Comparison of ENCODE assay signal across 9 mouse cellular contexts in the genomic region with DNA sequence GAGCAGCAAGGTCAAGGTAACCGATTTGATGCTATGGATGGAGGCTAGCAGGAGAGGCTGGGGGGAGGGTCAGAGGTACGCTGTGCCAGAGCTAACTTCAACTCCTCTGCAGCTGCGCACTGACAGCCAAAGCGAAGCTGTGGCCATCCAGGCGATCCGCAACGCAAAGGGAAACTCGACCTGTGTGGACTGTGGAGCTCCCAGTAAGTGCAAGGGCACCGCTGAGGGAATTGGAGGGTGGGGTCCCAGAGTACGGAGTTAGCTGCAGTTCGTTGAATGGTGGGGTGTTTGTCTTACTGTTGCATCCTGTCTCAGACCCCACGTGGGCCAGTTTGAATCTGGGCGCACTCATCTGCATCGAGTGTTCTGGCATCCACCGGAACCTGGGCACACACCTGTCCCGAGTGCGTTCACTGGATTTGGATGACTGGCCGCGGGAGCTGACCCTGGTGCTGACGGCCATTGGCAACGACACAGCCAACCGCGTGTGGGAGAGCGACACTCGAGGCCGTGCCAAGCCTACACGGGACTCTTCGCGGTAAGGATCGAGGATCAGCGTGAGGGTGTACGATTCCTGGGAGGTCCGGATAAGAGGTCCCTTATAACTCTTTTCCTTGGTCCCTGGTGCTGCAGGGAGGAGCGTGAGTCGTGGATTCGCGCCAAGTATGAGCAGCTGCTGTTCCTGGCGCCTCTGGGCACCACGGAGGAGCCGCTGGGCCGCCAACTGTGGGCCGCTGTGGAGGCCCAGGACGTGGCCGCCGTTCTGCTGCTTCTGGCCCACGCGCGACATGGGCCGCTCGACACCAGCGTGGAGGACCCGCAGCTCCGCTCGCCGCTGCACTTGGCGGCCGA. TPM values are rescaled to one million over a fixed set of nuclear protein-coding genes. Genes with fewer than 3 reads are reported as not detected.
A peak's percentile ranks its signal among the peaks of the same experiment; 100 is the strongest.
DNase-seq lines count a peak whose midpoint lies in the region; ATAC-seq and TF ChIP-seq lines count a peak whose summit lies in the region.
"Had no signal": no experiment of that assay in that cellular context is flagged by ENCODE, and none has a peak within 500 bp of the region (broad histone marks: within the 10 kb centered on the region; RNA-seq: fewer than 3 reads in every experiment).

No protein-coding gene starts in this region.

- H3K36me3 ChIP-seq in stomach, postnatal 0 days (ENCODE audit: control insufficient read depth, insufficient read depth, low read length): no peaks in the 10 kb centered on the region; the same call in 1 of the 2 replicates

- peaks cover 5% of the 10 kb centered on the region; the same call in 1 of the 2 replicates for H3K27me3 ChIP-seq in stomach, postnatal 0 days (ENCODE audit: control insufficient read depth, insufficient read depth, low read length)
- H3K27me3 ChIP-seq: Patski had no signal

- no peak for TF ChIP-seq EP300 in stomach, postnatal 0 days (optimal IDR thresholded peaks at IDR 0.05)

- no peak for TF ChIP-seq CTCF in stomach, postnatal 0 days (IDR thresholded peaks at IDR 0.05; ENCODE audit: low read depth)

- H3K4me1 ChIP-seq in stomach, postnatal 0 days (replicated peaks; ENCODE audit: control insufficient read depth, insufficient read depth): 0 out of 2 replicates have a peak, but pooled peaks cover 7% of the 10 kb centered on the region

- H3K27ac ChIP-seq in stomach, postnatal 0 days (replicated peaks): no peak overlapping the region

- WGBS in stomach, postnatal 0 days: 12% methylated on average over 57 of the region's 57 CpGs

- H3K4me2 ChIP-seq in stomach, postnatal 0 days (replicated peaks; ENCODE audit: low read depth): peak overlapping the region; percentile 44

- H3K9me3 ChIP-seq in stomach, postnatal 0 days (ENCODE audit: control insufficient read depth, low read length): no peaks in the 10 kb centered on the region

- peak; percentile 8; the same call in 1 of the 2 replicates for ATAC-seq in stomach, postnatal 0 days (ENCODE audit: low FRiP score, low TSS enrichment)
- ATAC-seq in megakaryocyte progenitor cell, adult 5-6 weeks (replicated peaks; ENCODE audit: poor library complexity): no peak

- no peak overlapping the region for H3K9ac ChIP-seq in stomach, postnatal 0 days (ENCODE audit: low read length)

- H3K4me3 ChIP-seq in stomach, postnatal 0 days (ENCODE audit: low read depth, low read length): peak overlapping the region; percentile 24

- intact Hi-C loops in heart, postnatal 25 days (cut with DNase I): no loop called here
- intact Hi-C loops in gastrocnemius, postnatal 14 days (cut with DNase I; ENCODE audit: low total_unique reads): no loop called here

- peak; percentile 39 to 68 for DNase-seq in heart, adult 18-20 months
- no peak for DNase-seq in heart, postnatal 25 days (ENCODE audit: low spot score)
- DNase-seq in adrenal gland, postnatal 25 days: peak; percentile 67
- DNase-seq in gastrocnemius, postnatal 14 days: peak; percentile 70
- peak; percentile 58 to 80 for DNase-seq in kidney, adult 8-10 months
- DNase-seq in lung, postnatal 10 days: peak; percentile 75
- peak; percentile 77 for DNase-seq in stomach, postnatal 0 days (ENCODE audit: low spot score)

RNA-seq across cellular contexts. Expression of a gene that starts 15.7 kb away (rescaled TPM):
- total RNA-seq in heart, adult 18-20 months (2021): 1 to 10 TPM; 4.2 to 6.1 TPM
- 1 to 10 TPM; 5.9 to 7.3 TPM for total RNA-seq in heart, postnatal 25 days (2021)
- total RNA-seq in adrenal gland, postnatal 25 days (2021): 2.6 and 3.8 TPM in 2 replicates
- 1 to 10 TPM; 3.4 to 6.7 TPM for total RNA-seq in gastrocnemius, postnatal 14 days (2021)
- 0.04 and 0.08 TPM in 2 replicates for polyA plus RNA-seq in stomach, postnatal 0 days (2015; fragmentation: Nextera tagmentation; extraction: Ambion mirVana)
- total RNA-seq in megakaryocyte progenitor cell, adult 5-6 weeks (2015): 5.3 and 9.7 TPM in 2 replicates
- total RNA-seq in megakaryocyte progenitor cell, adult 5-6 weeks (2017): 37.4 and 41.4 TPM in 2 replicates

RNA-seq across cellular contexts. Expression of a gene that starts 20.7 kb away (rescaled TPM):
- 10 to 100 TPM; 44.7 to 47.4 TPM for total RNA-seq in heart, adult 18-20 months (2021)
- 10 to 100 TPM; 43.4 to 47.4 TPM for total RNA-seq in heart, postnatal 25 days (2021)
- 103 and 108 TPM in 2 replicates for total RNA-seq in adrenal gland, postnatal 25 days (2021)
- total RNA-seq in gastrocnemius, postnatal 14 days (2021): 10 to 100 TPM; 26.5 to 31.6 TPM
- 82.8 and 87.7 TPM in 2 replicates for polyA plus RNA-seq in stomach, postnatal 0 days (2015; fragmentation: Nextera tagmentation; extraction: Ambion mirVana)
- total RNA-seq in megakaryocyte progenitor cell, adult 5-6 weeks (2015): 93.8 and 97.5 TPM in 2 replicates
- 67.2 and 73.0 TPM in 2 replicates for total RNA-seq in megakaryocyte progenitor cell, adult 5-6 weeks (2017)

RNA-seq across cellular contexts. Expression of a gene that starts 27.5 kb away (rescaled TPM):
- total RNA-seq in heart, adult 18-20 months (2021): 10 to 100 TPM; 81.5 to 84.1 TPM
- total RNA-seq in heart, postnatal 25 days (2021): 10 to 100 TPM; 76.1 to 83.3 TPM
- 218 and 247 TPM in 2 replicates for total RNA-seq in adrenal gland, postnatal 25 days (2021)
- 10 to 100 TPM; 62.5 to 84.0 TPM for total RNA-seq in gastrocnemius, postnatal 14 days (2021)
- polyA plus RNA-seq in stomach, postnatal 0 days (2015; fragmentation: Nextera tagmentation; extraction: Ambion mirVana): 469 and 472 TPM in 2 replicates
- 781 and 827 TPM in 2 replicates for total RNA-seq in megakaryocyte progenitor cell, adult 5-6 weeks (2015)
- total RNA-seq in megakaryocyte progenitor cell, adult 5-6 weeks (2017): 536 and 567 TPM in 2 replicates

RNA-seq across cellular contexts. Expression of a gene that starts 30.1 kb away (rescaled TPM):
- total RNA-seq in heart, adult 18-20 months (2021): 10 to 100 TPM; 23.2 to 28.8 TPM
- total RNA-seq in heart, postnatal 25 days (2021): 10 to 100 TPM; 25.0 to 25.1 TPM
- 139 and 150 TPM in 2 replicates for total RNA-seq in adrenal gland, postnatal 25 days (2021)
- 10 to 100 TPM; 20.3 to 23.5 TPM for total RNA-seq in gastrocnemius, postnatal 14 days (2021)
- 81.9 and 82.0 TPM in 2 replicates for polyA plus RNA-seq in stomach, postnatal 0 days (2015; fragmentation: Nextera tagmentation; extraction: Ambion mirVana)
- 40.1 and 43.7 TPM in 2 replicates for total RNA-seq in megakaryocyte progenitor cell, adult 5-6 weeks (2015)
- total RNA-seq in megakaryocyte progenitor cell, adult 5-6 weeks (2017): 192 and 207 TPM in 2 replicates

RNA-seq across cellular contexts. Expression of a gene that starts 30.8 kb away (rescaled TPM):
- total RNA-seq in heart, adult 18-20 months (2021): 1 to 10 TPM; 2.9 to 3.5 TPM
- total RNA-seq in heart, postnatal 25 days (2021): 1 to 10 TPM; 2.3 to 2.5 TPM
- 8.6 and 10.9 TPM in 2 replicates for total RNA-seq in adrenal gland, postnatal 25 days (2021)
- 1 to 10 TPM in 1 of 2 experiments, under 1 TPM in 1; 0.82 to 1.2 TPM for total RNA-seq in gastrocnemius, postnatal 14 days (2021)
- 0.75 and 0.81 TPM in 2 replicates for polyA plus RNA-seq in stomach, postnatal 0 days (2015; fragmentation: Nextera tagmentation; extraction: Ambion mirVana)
- 0.05 and 0.10 TPM in 2 replicates for total RNA-seq in megakaryocyte progenitor cell, adult 5-6 weeks (2015)
- 0.08 TPM in 1 of 2 replicates, not detected in the other for total RNA-seq in megakaryocyte progenitor cell, adult 5-6 weeks (2017)
